Mouse (Mus musculus): Measurements from ENCODE around the gene Map3k6. TPM values are rescaled to one million over a fixed set of nuclear protein-coding genes. Genes with fewer than 3 reads are reported as not detected.
A peak's percentile ranks its signal among the peaks of the same experiment; 100 is the strongest.

Gene Map3k6
- polyA plus RNA-seq, 1 experiment from 2014 or later, result 3.5 TPM

DNA sequence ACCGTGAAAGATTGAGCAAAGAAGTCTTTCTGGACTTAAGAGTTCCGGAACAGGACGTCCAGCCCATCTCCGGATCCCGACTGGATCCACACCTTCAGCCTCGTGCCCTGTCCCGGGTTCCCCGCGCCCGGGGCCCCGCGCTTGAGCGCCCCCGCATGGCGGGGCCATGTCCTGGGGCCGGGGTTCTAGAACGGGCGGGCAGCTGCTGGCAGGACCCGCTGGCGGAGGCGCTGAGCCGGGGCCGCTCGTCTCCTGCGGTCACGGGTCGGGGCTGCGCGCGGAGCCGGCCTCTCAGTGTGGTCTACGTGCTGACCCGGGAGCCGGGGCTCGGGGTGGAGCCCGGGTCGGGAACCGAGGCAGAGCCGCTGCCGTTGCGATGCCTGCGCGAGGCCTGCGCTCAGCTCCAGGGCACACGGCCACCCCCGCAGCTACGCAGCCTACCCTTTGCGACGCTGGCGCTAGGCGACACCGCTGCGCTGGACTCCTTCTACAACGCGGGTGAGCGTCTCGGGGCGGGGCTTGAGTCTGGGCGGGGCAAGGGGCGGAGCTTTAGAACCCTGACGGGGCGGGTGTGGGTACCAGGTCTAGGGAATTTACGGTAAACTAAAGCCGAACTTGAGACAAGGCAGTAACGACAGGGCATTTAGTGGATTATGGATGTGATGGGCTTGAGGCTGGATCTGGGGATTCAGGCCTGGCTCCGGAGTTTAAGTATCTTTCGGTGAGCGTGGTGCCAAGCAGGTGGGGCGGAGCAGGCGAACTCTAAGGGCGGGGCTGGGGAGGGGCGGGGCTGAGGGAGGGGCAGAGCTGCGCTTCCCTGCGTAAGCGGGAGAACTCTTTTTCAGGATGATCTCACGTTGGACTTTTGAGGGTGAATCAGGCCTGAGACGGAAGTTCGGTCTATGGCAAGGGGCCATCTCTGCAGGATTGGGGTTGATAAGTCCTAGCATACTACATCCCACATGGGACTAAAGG is 603 bp downstream of the Map3k6 start:
- peaks cover 41% of the 10 kb centered on the region for H3K4me1 ChIP-seq (replicated peaks; ENCODE audit: control insufficient read depth, insufficient read depth, low read length)
- H3K4me3 ChIP-seq (ENCODE audit: low read depth, low read length), result peak overlapping the region; percentile 76
- under 1% methylated on average over 78 of the region's 78 CpGs for WGBS
- no peaks in the 10 kb centered on the region for H3K9me3 ChIP-seq (ENCODE audit: control insufficient read depth, low read length)
- peak overlapping the region; percentile 71 for H3K9ac ChIP-seq (ENCODE audit: low read depth, low read length)
- peaks cover 3% of the 10 kb centered on the region; the same call in 1 of the 2 replicates for H3K27me3 ChIP-seq (replicated peaks; ENCODE audit: control insufficient read depth, insufficient read depth, low read length)
- peak overlapping the region; percentile 87 for H3K27ac ChIP-seq (ENCODE audit: low read depth, low read length)
- ATAC-seq (replicated peaks; ENCODE audit: low FRiP score), result peak; percentile 89
- peak overlapping the region; percentile 90 for H3K4me2 ChIP-seq
- no peaks in the 10 kb centered on the region for H3K36me3 ChIP-seq (ENCODE audit: control insufficient read depth, insufficient read depth, low read length)
- DNase-seq (ENCODE audit: low spot score), result peak; percentile 97

DNA sequence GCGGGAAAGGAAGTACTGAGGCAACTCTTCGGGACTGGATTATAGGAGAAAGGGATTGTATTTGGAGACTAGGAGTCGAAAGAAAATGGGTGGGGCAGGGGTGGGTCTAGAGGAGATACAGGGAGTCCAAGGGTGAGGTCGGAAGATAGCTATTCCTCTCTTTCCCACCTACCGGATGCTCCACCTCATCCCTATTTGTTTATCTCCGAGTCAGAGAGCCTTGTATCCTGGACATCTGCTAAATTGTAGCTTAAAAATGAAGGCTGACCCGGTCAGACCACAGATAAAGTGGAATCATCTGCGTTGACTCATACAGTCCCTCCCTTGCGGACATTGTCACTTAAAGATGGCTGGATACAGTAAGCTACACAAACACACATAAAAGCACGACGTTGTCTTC is 1.3 kb downstream of the Map3k6 start:
- no peak for ATAC-seq (replicated peaks; ENCODE audit: low FRiP score)
- H3K4me3 ChIP-seq (ENCODE audit: low read depth, low read length), result peak overlapping the region; percentile 76
- H3K36me3 ChIP-seq (ENCODE audit: control insufficient read depth, insufficient read depth, low read length), result no peaks in the 10 kb centered on the region
- peaks cover 46% of the 10 kb centered on the region for H3K4me1 ChIP-seq (replicated peaks; ENCODE audit: control insufficient read depth, insufficient read depth, low read length)
- peaks cover 7% of the 10 kb centered on the region for H3K27me3 ChIP-seq (replicated peaks; ENCODE audit: control insufficient read depth, insufficient read depth, low read length)
- H3K27ac ChIP-seq (ENCODE audit: low read depth, low read length), result peak overlapping the region; percentile 53; the same call in 1 of the 2 replicates
- no peak for DNase-seq (ENCODE audit: low spot score)
- WGBS, result 22% methylated on average over 11 of the region's 11 CpGs
- no peaks in the 10 kb centered on the region for H3K9me3 ChIP-seq (ENCODE audit: control insufficient read depth, low read length)
- H3K9ac ChIP-seq (ENCODE audit: low read depth, low read length), result peak overlapping the region; percentile 71
- peak overlapping the region; percentile 90 for H3K4me2 ChIP-seq

DNA sequence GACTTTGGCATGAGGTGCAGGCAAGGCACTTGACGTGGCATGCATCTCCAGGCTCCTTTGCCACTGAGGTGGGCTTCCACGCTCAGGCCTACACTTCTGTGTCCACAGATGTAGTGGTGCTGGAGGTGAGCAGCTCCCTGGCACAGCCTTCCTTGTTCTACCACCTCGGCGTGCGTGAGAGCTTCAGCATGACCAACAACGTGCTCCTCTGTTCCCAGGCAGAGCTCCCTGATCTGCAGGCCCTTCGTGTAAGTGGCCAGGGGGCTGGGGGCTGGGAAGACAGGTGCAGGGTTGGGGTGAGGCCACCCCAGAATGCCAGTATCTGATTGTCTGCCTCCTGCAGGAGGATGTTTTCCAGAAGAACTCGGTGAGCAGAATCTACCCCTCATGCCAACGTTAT is 2.1 kb downstream of the Map3k6 start:
- no peak overlapping the region for H3K27ac ChIP-seq (ENCODE audit: low read depth, low read length)
- H3K4me3 ChIP-seq (ENCODE audit: low read depth, low read length), result no peak overlapping the region
- no peak overlapping the region for H3K4me2 ChIP-seq
- 65% methylated on average over 9 of the region's 9 CpGs for WGBS
- no peaks in the 10 kb centered on the region for H3K9me3 ChIP-seq (ENCODE audit: control insufficient read depth, low read length)
- peaks cover 14% of the 10 kb centered on the region for H3K27me3 ChIP-seq (replicated peaks; ENCODE audit: control insufficient read depth, insufficient read depth, low read length)
- no peak for DNase-seq (ENCODE audit: low spot score)
- no peak for ATAC-seq (replicated peaks; ENCODE audit: low FRiP score)
- no peaks in the 10 kb centered on the region for H3K36me3 ChIP-seq (ENCODE audit: control insufficient read depth, insufficient read depth, low read length)
- H3K4me1 ChIP-seq (replicated peaks; ENCODE audit: control insufficient read depth, insufficient read depth, low read length), result peaks cover 52% of the 10 kb centered on the region
- no peak overlapping the region for H3K9ac ChIP-seq (ENCODE audit: low read depth, low read length)

DNA sequence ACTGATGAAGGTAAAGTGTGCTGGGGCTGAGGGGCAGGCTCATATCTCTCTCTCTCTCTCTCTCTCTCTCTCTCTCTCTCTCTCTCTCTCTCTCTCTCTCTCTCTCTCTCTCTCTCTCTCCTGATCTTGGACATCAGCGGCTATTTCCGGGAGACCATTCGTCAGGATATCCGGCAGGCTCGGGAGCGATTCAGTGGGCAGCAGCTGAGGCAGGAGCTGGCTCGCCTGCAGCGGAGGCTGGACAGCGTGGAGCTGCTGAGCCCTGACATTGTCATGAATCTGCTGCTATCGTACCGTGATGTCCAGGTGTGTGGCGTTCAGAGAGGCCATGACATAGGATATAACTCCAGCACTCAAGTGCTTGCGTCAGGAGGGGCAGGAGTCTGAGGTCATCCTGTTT is 2.9 kb downstream of the Map3k6 start:
- Histone ChIP-seq H3K4me3 (ENCODE audit: low read depth, low read length) (no peak overlapping the region), H3K27ac (ENCODE audit: low read depth, low read length) (no peak overlapping the region), H3K4me2 (peak overlapping the region; percentile 36), H3K27me3 (replicated peaks; ENCODE audit: control insufficient read depth, insufficient read depth, low read length) (peaks cover 17% of the 10 kb centered on the region), H3K36me3 (ENCODE audit: control insufficient read depth, insufficient read depth, low read length) (no peaks in the 10 kb centered on the region), H3K9me3 (ENCODE audit: control insufficient read depth, low read length) (no peaks in the 10 kb centered on the region), H3K4me1 (replicated peaks; ENCODE audit: control insufficient read depth, insufficient read depth, low read length) (peaks cover 56% of the 10 kb centered on the region), H3K9ac (ENCODE audit: low read depth, low read length) (no peak overlapping the region)
- no peak for ATAC-seq (replicated peaks; ENCODE audit: low FRiP score)
- WGBS, result 45% methylated on average over 13 of the region's 13 CpGs
- DNase-seq (ENCODE audit: low spot score), result no peak

DNA sequence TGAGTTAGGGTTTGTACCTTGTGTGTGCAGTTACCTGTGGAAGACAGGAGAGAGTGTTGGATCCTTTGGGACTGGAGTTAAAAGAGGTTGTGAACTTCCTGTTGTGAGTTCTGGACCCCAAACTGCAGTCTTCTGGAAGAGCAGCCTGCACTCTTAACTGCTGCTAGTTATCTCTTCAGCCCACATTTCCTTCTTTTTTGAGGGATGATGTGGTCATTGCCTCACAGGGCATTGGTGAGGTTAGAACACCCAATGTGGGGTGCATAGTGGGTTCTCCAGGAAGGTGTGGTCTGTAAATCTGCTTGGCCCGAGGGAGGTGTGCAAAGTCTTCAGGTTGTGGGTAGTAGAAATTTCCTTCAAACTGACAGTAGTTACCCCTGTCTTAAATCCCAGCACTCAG is 3.7 kb downstream of the Map3k6 start:
- 30% methylated on average over 1 of the region's 1 CpGs for WGBS
- ATAC-seq (replicated peaks; ENCODE audit: low FRiP score) (no peak), DNase-seq (ENCODE audit: low spot score) (no peak)
- no peaks in the 10 kb centered on the region for H3K9me3 ChIP-seq (ENCODE audit: control insufficient read depth, low read length)
- no peak overlapping the region for H3K4me3 ChIP-seq (ENCODE audit: low read depth, low read length)
- H3K36me3 ChIP-seq (ENCODE audit: control insufficient read depth, insufficient read depth, low read length), result no peaks in the 10 kb centered on the region
- H3K4me1 ChIP-seq (replicated peaks; ENCODE audit: control insufficient read depth, insufficient read depth, low read length), result peaks cover 57% of the 10 kb centered on the region
- no peak overlapping the region for H3K9ac ChIP-seq (ENCODE audit: low read depth, low read length)
- H3K4me2 ChIP-seq, result peak overlapping the region; percentile 9; the same call in 1 of the 2 replicates
- H3K27ac ChIP-seq (ENCODE audit: low read depth, low read length), result no peak overlapping the region
- peaks cover 17% of the 10 kb centered on the region for H3K27me3 ChIP-seq (replicated peaks; ENCODE audit: control insufficient read depth, insufficient read depth, low read length)

DNA sequence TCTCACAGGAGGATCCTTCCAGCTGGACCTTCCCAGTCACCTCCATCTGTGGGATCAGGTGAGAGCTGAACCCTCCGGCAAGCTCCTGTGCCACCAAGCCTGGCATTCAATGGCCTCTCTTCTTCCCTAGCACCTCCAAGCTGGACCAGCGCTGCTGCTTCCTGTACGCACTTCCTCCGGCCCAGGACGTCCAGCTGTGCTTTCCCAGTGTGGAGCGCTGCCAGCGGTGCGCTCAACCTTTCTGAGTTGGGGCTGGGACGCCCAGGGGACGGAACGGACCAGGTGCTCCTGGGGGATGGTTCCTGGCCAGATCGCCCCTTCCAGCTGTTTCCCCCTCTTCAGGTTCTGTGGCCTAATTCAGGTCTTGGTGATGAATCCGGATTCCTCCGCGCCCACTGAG is 6.5 kb downstream of the Map3k6 start:
- DNase-seq (ENCODE audit: low spot score), result no peak
- Histone ChIP-seq H3K4me2 (peak overlapping the region; percentile 52), H3K4me1 (replicated peaks; ENCODE audit: control insufficient read depth, insufficient read depth, low read length) (peaks cover 52% of the 10 kb centered on the region), H3K27ac (ENCODE audit: low read depth, low read length) (peak overlapping the region; percentile 77), H3K9me3 (ENCODE audit: control insufficient read depth, low read length) (no peaks in the 10 kb centered on the region), H3K9ac (ENCODE audit: low read depth, low read length) (peak overlapping the region; percentile 36; the same call in 1 of the 2 replicates), H3K36me3 (ENCODE audit: control insufficient read depth, insufficient read depth, low read length) (no peaks in the 10 kb centered on the region), H3K27me3 (replicated peaks; ENCODE audit: control insufficient read depth, insufficient read depth, low read length) (peaks cover 40% of the 10 kb centered on the region), H3K4me3 (ENCODE audit: low read depth, low read length) (peak overlapping the region; percentile 5; the same call in 1 of the 2 replicates)
- 47% methylated on average over 15 of the region's 15 CpGs for WGBS
- ATAC-seq (replicated peaks; ENCODE audit: low FRiP score), result no peak

DNA sequence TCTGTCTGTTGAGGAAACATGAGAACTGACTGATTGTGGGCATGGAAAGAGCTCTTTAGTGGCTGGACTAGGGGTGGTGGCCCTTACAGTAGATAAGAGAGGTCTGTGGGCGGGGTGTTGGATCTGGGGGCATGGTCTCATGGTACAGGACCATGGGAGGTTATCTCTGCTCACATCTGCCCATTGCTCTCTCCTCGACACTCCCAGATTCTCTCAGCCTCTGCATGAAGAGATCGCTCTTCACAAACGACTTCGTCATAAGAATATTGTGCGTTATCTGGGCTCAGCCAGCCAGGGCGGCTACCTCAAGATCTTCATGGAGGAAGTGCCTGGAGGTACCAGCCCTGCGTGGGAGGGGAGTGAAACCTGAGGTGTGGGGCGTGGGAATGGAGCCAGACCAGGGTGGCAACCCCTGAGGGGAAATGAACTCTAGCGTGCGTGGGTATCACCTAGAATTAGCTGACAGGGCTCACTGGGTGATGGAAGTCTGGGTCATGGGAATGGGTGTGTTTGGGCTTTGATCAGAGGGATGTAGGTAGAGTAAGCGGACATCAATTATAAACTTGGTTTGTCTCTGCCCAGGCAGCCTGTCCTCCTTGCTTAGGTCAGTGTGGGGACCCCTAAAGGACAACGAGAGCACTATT is 7.3 kb downstream of the Map3k6 start:
- Histone ChIP-seq H3K36me3 (ENCODE audit: control insufficient read depth, insufficient read depth, low read length) (no peaks in the 10 kb centered on the region), H3K4me3 (ENCODE audit: low read depth, low read length) (peak overlapping the region; percentile 5; the same call in 1 of the 2 replicates), H3K4me1 (replicated peaks; ENCODE audit: control insufficient read depth, insufficient read depth, low read length) (peaks cover 49% of the 10 kb centered on the region), H3K9ac (ENCODE audit: low read depth, low read length) (peak overlapping the region; percentile 23; the same call in 1 of the 2 replicates), H3K9me3 (ENCODE audit: control insufficient read depth, low read length) (no peaks in the 10 kb centered on the region), H3K4me2 (peak overlapping the region; percentile 52), H3K27ac (ENCODE audit: low read depth, low read length) (peak overlapping the region; percentile 77), H3K27me3 (replicated peaks; ENCODE audit: control insufficient read depth, insufficient read depth, low read length) (peaks cover 43% of the 10 kb centered on the region)
- ATAC-seq (replicated peaks; ENCODE audit: low FRiP score), result peak; percentile 93
- 43% methylated on average over 13 of the region's 13 CpGs for WGBS
- DNase-seq (ENCODE audit: low spot score), result no peak

DNA sequence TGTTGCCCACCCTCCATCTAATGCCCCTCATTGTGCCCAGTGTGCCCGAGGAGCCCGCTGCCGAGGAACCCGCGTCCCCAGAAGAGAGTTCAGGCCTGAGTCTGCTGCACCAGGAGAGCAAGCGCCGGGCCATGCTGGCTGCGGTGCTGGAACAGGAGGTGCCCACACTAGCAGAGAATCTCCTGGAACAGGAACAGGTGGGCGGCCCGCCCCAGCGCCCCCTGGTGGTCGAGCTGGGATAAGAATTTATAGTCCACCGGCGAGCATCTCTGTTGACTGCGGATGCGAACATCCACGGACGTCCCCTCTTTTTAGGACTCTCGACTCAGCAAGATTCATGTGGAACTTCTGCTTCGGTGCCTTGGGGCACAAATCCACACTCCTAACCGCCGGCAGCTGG is 10.0 kb downstream of the Map3k6 start:
- Histone ChIP-seq H3K4me1 (replicated peaks; ENCODE audit: control insufficient read depth, insufficient read depth, low read length) (peaks cover 31% of the 10 kb centered on the region), H3K27me3 (replicated peaks; ENCODE audit: control insufficient read depth, insufficient read depth, low read length) (peaks cover 48% of the 10 kb centered on the region), H3K9me3 (ENCODE audit: control insufficient read depth, low read length) (no peaks in the 10 kb centered on the region), H3K4me3 (ENCODE audit: low read depth, low read length) (peak overlapping the region; percentile 31), H3K27ac (ENCODE audit: low read depth, low read length) (no peak overlapping the region), H3K4me2 (peak overlapping the region; percentile 57), H3K9ac (ENCODE audit: low read depth, low read length) (no peak overlapping the region), H3K36me3 (ENCODE audit: control insufficient read depth, insufficient read depth, low read length) (no peaks in the 10 kb centered on the region)
- peak; percentile 89 for DNase-seq (ENCODE audit: low spot score)
- WGBS, result 7% methylated on average over 22 of the region's 22 CpGs
- ATAC-seq (replicated peaks; ENCODE audit: low FRiP score), result no peak

All from liver, embryonic 11.5 days (tissue).